Mouse (Mus musculus) intestine, embryonic 16.5 days (tissue): ENCODE results near the gene Ssxa1. TPM values are rescaled to one million over a fixed set of nuclear protein-coding genes. Genes with fewer than 3 reads are reported as not detected.
"Not testable (repeated sequence)": the region's sequence is repeated elsewhere in the genome, so short reads cannot be mapped to it uniquely, and the experiment has no call there.

Source experiments
- ATAC-seq: fragments of 200-750 bp; cut with Nextera tagmentation; 2 replicates; pipeline ENCODE4 v1.8.0; 2017; ENCODE audit warnings: moderate TSS enrichment, moderate library complexity
- H3K27ac ChIP-seq: fragments of 300-500 bp; sonication (generic); 2 replicates; pipeline ENCODE4 v1.5.1; 2014; ENCODE audit warnings: mild to moderate bottlenecking, low read length
- H3K27me3 ChIP-seq: fragments of 300-500 bp; sonication (generic); replicated peaks from 2 replicates; pipeline ENCODE4 v1.6.1; 2014; ENCODE audit warnings: low read length, control low read depth, mixed read lengths; ENCODE audit not compliant: control insufficient read depth, insufficient read depth
- H3K36me3 ChIP-seq: fragments of 300-500 bp; sonication (generic); 2 replicates; pipeline ENCODE4 v1.6.1; 2014; ENCODE audit warnings: low read length, control low read depth; ENCODE audit not compliant: control insufficient read depth, insufficient read depth
- H3K4me1 ChIP-seq: fragments of 300-500 bp; sonication (generic); 2 replicates; pipeline ENCODE4 v1.6.1; 2014; ENCODE audit warnings: low read length, control low read depth, mixed read lengths; ENCODE audit not compliant: control insufficient read depth, insufficient read depth
- H3K4me2 ChIP-seq: fragments of 300-500 bp; sonication (generic); 2 replicates; pipeline ENCODE4 v1.6.1; 2014; ENCODE audit warnings: low read depth, low read length, control low read depth
- H3K4me3 ChIP-seq: fragments of 300-500 bp; sonication (generic); 2 replicates; pipeline ENCODE4 v1.5.1; 2014; ENCODE audit warnings: mild to moderate bottlenecking, low read length
- H3K9ac ChIP-seq: fragments of 300-500 bp; sonication (generic); 2 replicates; pipeline ENCODE4 v1.6.1; 2014; ENCODE audit warnings: low read depth, low read length
- H3K9me3 ChIP-seq: fragments of 300-500 bp; sonication (generic); 2 replicates; pipeline ENCODE4 v1.6.1; 2016; ENCODE audit warnings: low read length, control low read depth; ENCODE audit not compliant: control insufficient read depth
- WGBS: fragments of 180-500 bp; shearing (Covaris S2); extraction: QIAGEN DNeasy Blood & Tissue Kit; methylation state at CpG from one replicate; pipeline ENCODE4 v1.1.7; 2014; 5-methylcytosine and 5-hydroxymethylcytosine counted together
- polyA plus RNA-seq: library from polyadenylated mRNA; unstranded; fragments of >200 nt; fragmentation: Nextera tagmentation; extraction: Ambion mirVana; gene quantifications from 2 replicates; pipeline ENCODE4 v1.2.1, GENCODE M21; 2015

Gene Ssxa1
- not detected in 2 replicates for polyA plus RNA-seq

DNA sequence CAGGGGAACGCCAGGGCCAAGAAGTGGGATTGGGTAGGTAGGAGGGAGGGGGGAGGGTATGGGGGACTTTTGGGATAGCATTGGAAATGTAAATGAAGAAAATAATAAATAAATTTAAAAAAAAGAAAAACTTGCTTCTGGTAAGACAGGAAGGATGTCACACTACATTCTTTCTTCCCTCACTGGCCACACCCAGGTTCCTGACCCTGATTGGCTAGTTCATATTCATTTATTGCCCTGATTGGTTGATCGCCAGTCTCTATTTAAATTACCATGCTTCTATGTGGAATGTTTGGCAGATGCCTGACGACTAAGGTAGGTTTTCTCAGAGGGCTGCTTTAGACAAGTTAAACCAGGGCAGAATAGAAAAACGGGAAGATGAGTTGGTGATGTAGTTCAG lies at the start of gene Ssxa1:
Gene Ssxa1, plus strand, starts transcription at position 301 of the 400 bp plus-strand sequence.
- no peaks in the 10 kb centered on the region for H3K36me3 ChIP-seq
- no peak within 1 kb of the TSS for H3K4me2 ChIP-seq
- ATAC-seq = no peak
- H3K4me3 ChIP-seq = no peak within 1 kb of the TSS
- H3K27me3 ChIP-seq = no peaks in the 10 kb centered on the region
- H3K9me3 ChIP-seq = no peaks in the 10 kb centered on the region
- no peak within 1 kb of the TSS for H3K27ac ChIP-seq
- H3K9ac ChIP-seq = no peak within 1 kb of the TSS
- H3K4me1 ChIP-seq = no peaks in the 10 kb centered on the region
- WGBS = 81% methylated on average over 4 of the region's 4 CpGs

GRCm38 (mm10) chrX:21068106-21068505 lies 47.5 kb upstream of the Ssxa1 start, which contains the start of gene Spaca5:
Gene Spaca5 (plus strand): TSS chrX:21068406.
- H3K4me3 ChIP-seq = no peak within 1 kb of the TSS
- ATAC-seq = no peak
- no peak within 1 kb of the TSS for H3K9ac ChIP-seq
- no peaks in the 10 kb centered on the region for H3K9me3 ChIP-seq
- H3K4me1 ChIP-seq = no peaks in the 10 kb centered on the region
- H3K27me3 ChIP-seq = no peaks in the 10 kb centered on the region
- no peak within 1 kb of the TSS for H3K4me2 ChIP-seq
- H3K27ac ChIP-seq = no peak within 1 kb of the TSS
- H3K36me3 ChIP-seq = no peaks in the 10 kb centered on the region

GRCm38 (mm10) chrX:21088645-21088982 lies 27.0 kb upstream of the Ssxa1 start:
- WGBS = 31% methylated on average over 6 of the region's 6 CpGs
- Histone ChIP-seq H3K27me3 (no peaks in the 10 kb centered on the region), H3K9me3 (no peaks in the 10 kb centered on the region), H3K36me3 (no peaks in the 10 kb centered on the region), H3K4me2 (peak overlapping the region; percentile 57), H3K27ac (no peak overlapping the region), H3K9ac (peak overlapping the region; percentile 59; the same call in 1 of the 2 replicates), H3K4me1 (no peaks in the 10 kb centered on the region), H3K4me3 (peak overlapping the region; percentile 43)
- no peak; the same call in 1 of the 2 replicates for ATAC-seq

- peak; percentile 76 for ATAC-seq
- Histone ChIP-seq H3K4me2 (peak within 1 kb of the TSS; percentile 57), H3K4me3 (peak within 1 kb of the TSS; percentile 43), H3K27ac (peak within 1 kb of the TSS; percentile 45), H3K9ac (peak within 1 kb of the TSS; percentile 59), H3K9me3 (no peaks in the 10 kb centered on the region), H3K4me1 (no peaks in the 10 kb centered on the region), H3K27me3 (no peaks in the 10 kb centered on the region), H3K36me3 (no peaks in the 10 kb centered on the region)
- 18% methylated on average over 27 of the region's 27 CpGs for WGBS
These were observed 26.4 kb upstream of the Ssxa1 start, which contains the start of gene Zfp300 for GRCm38 (mm10) chrX:21088983-21089866. Gene Zfp300 (minus strand): TSS chrX:21089527.

DNA sequence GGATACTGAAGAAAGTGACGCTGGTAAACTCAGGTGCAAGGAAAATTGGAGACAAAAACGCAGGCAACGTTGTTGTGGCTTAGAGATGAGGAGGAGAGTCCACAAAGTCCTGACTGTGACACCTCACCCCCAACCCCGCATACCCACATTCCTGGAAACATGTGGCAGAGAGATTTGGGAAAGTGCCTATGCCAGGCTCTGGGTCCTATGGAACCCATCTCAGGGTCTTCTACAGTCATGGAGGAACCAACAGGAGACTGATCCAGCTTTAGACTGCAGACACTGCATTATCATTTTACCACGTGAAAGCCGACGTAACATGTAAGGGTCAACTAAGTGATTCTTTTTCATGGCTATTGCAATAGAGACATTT lies 25.8 kb upstream of the Ssxa1 start:
- H3K36me3 ChIP-seq = no peaks in the 10 kb centered on the region
- peak overlapping the region; percentile 43 for H3K4me3 ChIP-seq
- no peak for ATAC-seq
- H3K9me3 ChIP-seq = no peaks in the 10 kb centered on the region
- no peaks in the 10 kb centered on the region for H3K27me3 ChIP-seq
- no peaks in the 10 kb centered on the region for H3K4me1 ChIP-seq
- peak overlapping the region; percentile 45; the same call in 1 of the 2 replicates for H3K27ac ChIP-seq
- 46% methylated on average over 7 of the region's 7 CpGs for WGBS
- H3K4me2 ChIP-seq = peak overlapping the region; percentile 57
- no peak overlapping the region for H3K9ac ChIP-seq

- H3K27ac ChIP-seq, H3K9ac ChIP-seq, H3K36me3 ChIP-seq, H3K9me3 ChIP-seq, ATAC-seq, H3K27me3 ChIP-seq, H3K4me3 ChIP-seq, H3K4me1 ChIP-seq, H3K4me2 ChIP-seq: not testable (repeated sequence)
- WGBS = 92% methylated on average over 23 of the region's 25 CpGs
These were observed 31.1 kb downstream of the Ssxa1 start for GRCm38 (mm10) chrX:21146675-21147074.

Other genes starting within 250 kb of the Ssxa1 start
- 14.2 and 16.9 TPM in 2 replicates for gene Timp1, start 245.7 kb upstream of the Ssxa1 start, polyA plus RNA-seq
- 1.2 and 1.5 TPM in 2 replicates for gene Syn1, start 194.8 kb upstream of the Ssxa1 start, polyA plus RNA-seq
- 7.0 and 8.0 TPM in 2 replicates for gene Cfp, start 184.3 kb upstream of the Ssxa1 start, polyA plus RNA-seq
- gene Elk1, start 165.2 kb upstream of the Ssxa1 start, polyA plus RNA-seq = 7.3 and 7.6 TPM in 2 replicates
- gene Uxt, start 153.8 kb upstream of the Ssxa1 start, polyA plus RNA-seq = 59.3 and 63.5 TPM in 2 replicates
- 3.3 and 4.1 TPM in 2 replicates for gene Zfp182, start 53.5 kb upstream of the Ssxa1 start, polyA plus RNA-seq
- not detected in 2 replicates for gene Spaca5, start 47.4 kb upstream of the Ssxa1 start, polyA plus RNA-seq
- 1.0 and 1.1 TPM in 2 replicates for gene Zfp300, start 26.3 kb upstream of the Ssxa1 start, polyA plus RNA-seq
- not detected in 2 replicates for gene Gm21876, start 59.8 kb downstream of the Ssxa1 start, polyA plus RNA-seq